Mouse (Mus musculus): ENCODE data around the gene Hmgb1.

Hmgb1 gene

DNA sequence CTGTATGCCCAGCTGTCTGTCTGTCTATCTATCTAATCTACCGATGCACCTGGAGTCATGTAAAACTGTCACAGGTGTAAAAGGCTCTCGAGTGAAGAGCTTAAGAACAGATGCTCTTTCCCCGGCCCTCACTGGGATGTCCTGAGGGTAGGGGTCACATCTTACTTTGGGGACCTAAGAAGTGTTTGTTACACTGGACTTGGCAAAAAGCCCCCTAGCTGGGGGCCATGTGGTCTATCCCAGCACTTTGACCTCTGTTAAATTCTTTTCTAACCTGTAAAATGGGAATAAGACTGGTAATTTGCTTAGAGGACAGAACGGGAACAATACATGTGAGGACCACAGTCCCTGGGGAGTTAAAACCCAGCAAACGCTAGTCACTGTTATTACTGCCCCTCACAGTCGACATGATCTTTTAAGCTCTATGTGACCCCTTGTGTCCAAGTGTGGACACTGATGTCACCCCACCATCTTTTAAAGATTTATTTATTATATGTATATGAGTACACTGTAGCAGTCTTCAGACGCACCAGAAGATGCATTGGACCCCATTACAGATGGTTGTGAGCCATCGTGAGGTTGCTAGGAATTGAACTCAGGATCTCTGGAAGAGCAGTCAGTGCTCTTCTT is 80.1 kb downstream of the Hmgb1 start:
- no peak for DNase-seq (ENCODE audit: low spot score)

DNA sequence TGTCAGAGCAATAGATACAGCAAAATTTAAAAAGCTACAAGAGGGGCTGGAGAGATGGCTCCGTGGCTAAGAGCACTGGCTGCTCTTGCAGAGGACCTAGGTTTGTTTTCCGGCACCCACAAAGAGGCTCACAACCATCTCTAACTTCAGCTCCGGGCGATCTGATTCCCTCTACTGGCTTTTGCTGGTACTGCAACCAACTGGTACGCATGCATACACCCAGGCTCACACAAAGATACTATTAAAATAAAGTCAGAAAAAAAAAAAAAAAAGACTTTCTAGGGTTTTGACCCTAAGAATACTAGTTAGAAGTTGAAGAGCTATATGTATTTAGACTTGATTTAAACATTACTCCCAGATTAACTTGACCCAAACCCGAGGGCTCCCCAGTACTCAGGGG is 82.4 kb downstream of the Hmgb1 start:
- DNase-seq (ENCODE audit: low spot score): no peak

DNA sequence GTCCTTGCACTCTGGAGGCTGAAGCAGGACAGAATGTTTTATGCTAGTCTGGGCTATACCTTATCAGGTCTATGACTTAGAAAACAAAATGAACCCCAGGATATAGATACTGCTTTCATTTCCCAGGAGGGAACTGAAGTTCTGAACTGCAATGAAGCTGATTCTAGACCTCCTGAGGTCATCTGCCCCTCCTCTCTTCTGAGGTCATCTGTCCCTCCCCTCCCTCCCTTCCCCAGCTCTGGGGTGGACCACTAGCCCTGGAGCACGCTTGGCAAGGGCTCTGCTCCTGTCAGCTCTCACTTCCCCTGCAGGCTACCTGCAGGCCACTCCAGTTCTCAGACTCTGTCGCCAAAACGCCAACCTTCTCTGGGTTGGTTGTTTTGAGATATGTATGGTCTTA is 84.2 kb downstream of the Hmgb1 start:
- DNase-seq (ENCODE audit: low spot score): no peak

DNA sequence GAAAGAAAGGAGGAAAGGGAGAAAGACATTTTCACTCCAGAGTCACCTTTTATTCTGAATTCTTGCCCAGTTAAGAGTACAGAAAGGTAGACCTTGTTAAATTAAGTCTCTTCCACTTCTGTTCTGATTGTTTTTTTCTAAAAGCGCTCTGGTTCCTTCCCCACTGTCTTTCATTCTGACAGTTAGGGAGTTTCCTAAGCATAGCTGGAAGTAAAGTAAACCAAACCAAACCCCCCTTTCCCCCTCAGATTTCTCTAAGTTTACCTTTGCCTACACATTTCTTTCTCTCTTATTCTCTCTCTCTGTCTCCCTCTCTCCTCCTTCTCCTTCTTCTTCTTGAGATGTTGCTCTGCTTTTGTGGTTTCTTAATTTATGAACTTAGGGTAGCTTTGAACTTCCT is 85.3 kb downstream of the Hmgb1 start:
- DNase-seq (ENCODE audit: low spot score): no peak

DNA sequence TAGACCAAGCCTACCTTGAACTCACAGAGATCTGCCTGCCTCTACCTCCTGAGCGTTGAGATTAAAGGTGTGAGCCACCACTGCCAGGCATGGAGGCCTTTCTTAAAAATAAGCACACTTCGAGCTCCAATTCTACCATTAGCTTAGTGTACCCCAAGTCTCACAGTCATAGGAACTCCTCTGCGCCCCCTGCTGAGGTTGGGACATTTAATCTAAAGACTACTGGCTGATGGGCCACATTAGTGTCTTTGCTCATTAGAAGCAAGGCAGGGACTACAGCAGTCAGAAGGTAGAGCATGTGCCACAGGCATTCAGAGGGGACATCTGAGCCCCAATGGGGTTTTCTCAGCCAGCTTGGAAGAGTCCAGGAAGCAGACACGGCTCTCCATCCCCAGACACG is 86.4 kb downstream of the Hmgb1 start:
- no peak for DNase-seq (ENCODE audit: low spot score)

DNA sequence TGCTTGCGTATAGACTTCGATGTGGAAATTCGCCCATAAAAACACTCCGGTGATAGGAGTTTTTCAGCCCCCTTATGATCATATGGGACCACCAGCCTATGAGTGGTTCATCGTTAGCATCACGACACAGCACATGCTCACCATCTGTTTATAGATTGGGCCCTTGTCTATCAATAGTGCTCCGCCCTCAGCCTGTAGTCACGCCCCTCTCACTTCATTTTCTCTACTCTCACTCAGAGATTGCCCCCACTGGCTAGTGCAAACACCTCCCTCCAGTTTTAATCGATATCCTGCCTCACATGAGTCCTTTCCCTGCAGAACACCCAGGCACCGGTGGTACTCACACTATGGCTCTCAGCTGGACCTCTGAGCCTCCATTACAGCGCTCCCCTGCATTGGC is 88.0 kb downstream of the Hmgb1 start:
- DNase-seq (ENCODE audit: low spot score): no peak

DNA sequence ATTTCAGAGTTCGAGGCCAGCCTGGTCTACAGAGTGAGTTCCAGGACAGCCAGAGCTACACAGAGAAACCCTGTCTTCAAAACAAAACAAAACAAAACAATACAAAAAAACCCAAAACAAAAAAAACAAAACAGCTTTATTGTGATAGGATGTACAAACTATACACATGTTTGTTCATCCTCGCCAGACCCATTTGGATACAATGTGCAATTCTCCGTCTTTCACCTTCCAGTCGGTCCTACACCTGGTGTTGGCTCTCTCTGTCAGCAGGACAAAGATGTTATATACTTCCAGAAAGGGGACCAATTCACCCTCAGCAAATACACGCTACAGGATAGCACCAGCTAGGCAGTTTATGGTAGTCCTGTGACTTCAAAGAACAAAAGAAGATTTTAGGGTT is 91.4 kb downstream of the Hmgb1 start:
- DNase-seq (ENCODE audit: low spot score): no peak

DNA sequence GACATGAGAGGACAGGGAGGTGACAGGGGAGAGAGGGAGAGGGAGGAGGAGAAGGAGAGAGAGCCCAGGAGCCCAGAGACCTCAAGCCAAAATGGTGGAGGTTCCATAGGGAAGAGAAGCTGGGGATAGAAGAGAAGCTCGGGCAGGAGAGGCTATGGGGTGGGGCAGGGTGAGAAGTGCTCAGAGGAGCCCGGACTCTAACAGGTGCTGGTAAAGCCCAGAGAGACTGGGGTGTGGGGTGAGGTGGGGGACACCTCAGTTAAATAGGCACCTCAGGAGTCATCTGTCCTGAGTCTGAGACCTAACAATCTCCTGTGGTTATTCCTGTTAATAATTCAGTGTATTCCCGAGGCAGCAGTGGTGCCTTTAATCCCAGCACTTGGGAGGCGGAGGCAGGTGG is 91.8 kb downstream of the Hmgb1 start:
- DNase-seq (ENCODE audit: low spot score): no peak

DNA sequence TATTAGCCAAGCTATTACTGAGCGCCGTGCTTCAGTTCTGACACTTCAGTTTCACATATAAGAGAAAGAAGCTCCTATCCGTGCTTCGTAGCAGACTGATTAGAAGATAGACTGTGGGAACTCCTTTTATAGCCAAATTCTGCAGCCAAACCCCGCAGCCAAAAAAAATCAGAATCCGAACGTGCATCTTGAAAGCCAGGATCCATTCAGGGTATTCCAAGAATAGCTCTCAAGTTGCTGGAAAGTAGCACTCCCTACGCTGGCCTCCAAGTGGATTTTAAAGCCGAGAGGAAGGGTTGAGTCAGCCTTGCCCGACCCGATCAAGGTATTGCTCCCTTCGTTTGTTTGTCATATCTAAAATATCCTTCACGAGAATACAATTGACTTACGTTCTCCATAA is 93.0 kb downstream of the Hmgb1 start:
- DNase-seq (ENCODE audit: low spot score): no peak

DNA sequence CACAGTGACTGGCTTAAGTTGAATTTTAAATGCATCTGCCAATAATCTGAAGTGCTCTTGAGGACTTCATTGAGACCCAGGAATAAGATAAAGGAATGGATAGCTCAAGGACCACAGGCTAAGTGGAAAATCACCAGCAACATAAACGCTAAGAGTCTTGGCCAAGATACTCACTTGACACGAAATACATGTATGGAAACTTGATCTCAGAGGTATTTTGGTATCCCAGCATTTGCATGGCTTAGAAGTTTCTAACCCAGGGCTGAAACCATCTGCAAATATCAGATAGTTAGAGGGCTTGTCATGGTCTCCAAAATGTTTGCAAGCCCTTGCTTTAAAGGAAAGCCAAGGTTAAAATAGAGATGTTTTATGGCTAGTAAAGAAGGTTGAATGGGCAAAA is 94.4 kb downstream of the Hmgb1 start:
- DNase-seq (ENCODE audit: low spot score): no peak

DNA sequence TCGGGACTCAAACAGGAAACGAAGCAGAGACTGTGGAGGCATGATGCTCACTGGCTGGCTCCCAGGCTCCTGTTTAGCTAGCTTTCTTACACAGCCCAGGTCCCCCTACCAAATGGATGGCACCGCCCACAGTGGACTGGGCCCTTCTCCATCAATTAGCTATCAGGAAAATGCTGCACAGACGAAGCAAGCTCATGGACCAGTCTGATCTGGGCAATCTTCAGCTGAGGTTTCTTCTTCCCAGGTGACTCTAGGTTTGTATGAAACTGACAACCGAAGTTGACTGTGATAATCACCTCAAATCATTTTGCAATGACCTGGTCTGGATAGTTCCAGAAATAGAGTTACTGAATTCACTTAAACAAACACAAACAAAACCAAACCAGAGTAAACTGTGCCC is 94.8 kb downstream of the Hmgb1 start:
- no peak for DNase-seq (ENCODE audit: low spot score)

DNA sequence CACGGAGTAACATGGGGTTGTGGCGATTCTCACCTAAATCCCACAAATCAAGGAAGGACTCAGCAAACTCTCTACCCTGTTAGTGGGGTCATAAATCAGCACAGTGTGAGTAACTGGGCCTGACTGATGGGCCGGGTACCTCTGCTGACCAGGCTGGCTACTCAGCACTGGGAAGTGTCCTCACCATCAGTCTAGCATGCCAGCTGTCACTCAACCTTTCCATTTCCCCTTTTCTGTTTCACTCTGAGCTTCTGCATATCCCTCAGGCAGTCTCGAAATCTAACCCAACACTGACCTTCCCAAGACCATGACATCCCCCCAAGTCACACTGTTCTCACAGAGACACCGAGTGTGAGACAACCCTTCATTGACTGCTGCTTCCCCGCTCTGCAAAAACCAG is 95.4 kb downstream of the Hmgb1 start:
- DNase-seq (ENCODE audit: low spot score): no peak

DNA sequence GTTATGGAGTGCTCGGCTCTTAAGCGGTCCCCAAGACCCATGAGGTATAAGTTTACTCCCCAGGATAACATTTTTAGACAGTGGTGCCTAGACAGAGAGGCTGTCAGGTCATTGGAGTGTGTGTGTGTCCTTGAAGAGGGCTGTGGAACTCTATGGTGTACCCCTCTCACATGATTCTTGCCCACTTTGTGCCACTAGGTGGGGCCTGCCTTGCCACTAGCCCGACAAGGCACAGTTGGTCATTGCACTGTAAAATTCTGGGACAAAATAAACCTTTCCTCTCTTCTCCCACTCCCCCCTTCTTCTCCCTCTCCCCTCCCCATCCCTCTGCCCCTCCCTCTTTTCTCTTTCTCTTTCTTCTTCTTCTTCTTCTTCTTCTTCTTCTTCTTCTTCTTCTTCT is 96.1 kb downstream of the Hmgb1 start:
- no peak for DNase-seq (ENCODE audit: low spot score)

DNA sequence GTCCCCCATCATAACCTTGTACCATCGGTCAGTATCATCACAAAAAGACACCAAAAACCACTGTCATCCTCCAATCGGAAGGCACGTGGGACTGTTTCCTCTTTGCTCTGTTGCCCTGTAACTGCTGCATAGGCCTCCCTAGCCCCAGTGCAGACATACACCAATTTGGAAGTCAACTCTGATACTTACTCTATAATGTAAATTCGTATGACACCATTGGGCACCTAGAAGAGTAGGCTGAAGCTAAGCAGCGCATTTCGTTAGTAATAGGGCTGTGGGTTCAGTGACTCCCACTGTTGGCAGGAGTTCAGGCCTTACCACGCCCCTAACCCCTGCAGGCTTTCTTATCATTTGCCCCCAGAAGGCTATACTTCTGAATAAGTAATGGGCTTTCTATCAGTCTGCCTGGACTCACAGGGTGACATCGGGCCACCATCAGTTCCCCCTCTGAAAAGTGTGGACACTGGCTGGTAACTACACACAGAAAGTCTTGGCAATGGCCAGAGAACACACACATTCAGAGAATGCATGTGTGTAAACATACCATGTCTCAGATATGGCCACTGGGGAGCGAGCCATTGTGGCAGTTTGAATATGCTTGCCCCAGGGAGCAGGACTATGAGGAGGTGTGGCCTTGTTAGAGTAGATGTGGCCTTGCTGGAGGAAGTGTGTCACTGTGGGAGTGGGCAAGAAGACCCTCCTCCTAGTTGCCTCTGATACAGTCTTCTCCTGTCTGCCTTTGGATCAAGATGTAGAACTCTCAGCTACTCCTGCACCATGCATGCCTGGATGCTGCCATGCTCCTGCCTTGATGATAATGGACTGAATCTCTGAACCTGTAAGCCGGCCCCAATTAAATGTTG is 97.7 kb downstream of the Hmgb1 start:
- DNase-seq (ENCODE audit: low spot score): no peak

DNA sequence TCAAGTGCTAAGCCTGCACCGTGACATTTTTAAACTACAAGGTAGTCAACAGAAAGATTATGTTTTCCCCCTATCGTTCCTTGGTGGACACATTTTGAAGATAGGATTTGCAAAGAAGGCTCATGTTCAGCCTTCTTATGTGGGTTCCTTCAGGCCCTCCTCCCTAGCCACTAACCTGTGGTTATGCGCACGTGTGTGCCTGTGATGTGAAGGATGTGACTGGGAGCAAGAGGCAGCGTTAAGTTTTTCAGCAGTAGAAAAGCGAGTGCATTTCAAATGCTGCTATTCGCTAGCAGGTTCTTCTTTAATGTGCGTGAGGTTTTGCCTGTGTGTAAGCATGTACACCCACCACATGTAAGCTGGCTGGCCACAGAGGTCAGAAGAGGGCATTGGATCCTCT is 103.8 kb downstream of the Hmgb1 start:
- DNase-seq (ENCODE audit: low spot score): no peak

DNA sequence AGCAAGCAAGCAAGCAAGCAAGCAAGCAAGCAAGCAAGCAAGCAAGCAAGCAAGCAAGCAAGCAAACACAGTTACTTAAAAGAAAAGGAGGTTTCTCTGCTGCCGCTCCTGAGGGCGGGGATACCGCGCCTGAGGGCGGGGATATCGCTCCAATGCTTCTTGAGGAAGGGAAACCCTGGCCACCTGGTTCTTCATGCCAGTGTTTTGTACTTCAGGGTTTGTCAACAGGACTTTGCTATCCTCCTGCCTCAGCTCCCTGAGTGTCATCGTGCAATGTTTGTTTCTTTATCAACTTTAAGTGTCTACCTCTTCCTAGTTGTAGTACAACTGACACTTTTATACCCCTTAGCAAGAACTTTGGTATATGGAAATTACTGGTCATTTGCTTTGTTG is 104.5 kb downstream of the Hmgb1 start:
- DNase-seq (ENCODE audit: low spot score): no peak

DNA sequence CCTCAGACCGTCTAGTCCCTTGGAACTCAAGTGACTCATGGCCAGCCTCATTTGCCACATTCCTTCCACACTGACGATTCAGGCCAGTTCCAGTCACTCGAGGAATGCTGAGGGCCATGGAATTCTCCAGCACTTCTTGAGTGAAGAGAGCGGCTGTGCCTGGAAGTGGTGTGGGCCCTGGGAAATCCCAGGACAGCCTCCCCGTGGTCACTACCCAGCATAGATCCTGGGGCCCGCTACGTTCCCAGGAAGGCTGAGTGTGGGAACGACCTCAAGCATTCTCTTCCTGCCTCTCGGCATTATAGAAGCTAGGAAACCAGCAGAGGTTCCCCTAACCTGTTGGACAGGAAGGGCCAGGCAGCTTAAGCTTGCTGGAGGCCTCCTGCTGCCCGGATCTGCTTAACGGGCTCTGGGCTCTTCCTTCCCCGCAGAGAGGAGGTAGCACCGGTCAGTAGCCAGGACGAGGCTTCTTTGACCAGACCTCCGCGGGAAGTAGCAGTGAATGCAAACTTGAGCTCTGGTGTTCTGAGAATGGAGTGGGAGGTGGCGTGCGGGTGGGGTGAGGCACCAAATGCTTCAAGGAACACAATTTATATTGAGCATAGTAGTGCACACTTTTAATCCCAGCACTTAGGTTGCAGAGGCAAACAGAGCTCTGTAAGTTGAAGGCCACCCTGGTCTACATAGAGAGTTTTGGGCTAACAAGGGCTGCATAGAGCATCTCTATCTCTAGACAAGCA is 105.1 kb downstream of the Hmgb1 start:
- peak; percentile 20 for DNase-seq (ENCODE audit: low spot score)

DNA sequence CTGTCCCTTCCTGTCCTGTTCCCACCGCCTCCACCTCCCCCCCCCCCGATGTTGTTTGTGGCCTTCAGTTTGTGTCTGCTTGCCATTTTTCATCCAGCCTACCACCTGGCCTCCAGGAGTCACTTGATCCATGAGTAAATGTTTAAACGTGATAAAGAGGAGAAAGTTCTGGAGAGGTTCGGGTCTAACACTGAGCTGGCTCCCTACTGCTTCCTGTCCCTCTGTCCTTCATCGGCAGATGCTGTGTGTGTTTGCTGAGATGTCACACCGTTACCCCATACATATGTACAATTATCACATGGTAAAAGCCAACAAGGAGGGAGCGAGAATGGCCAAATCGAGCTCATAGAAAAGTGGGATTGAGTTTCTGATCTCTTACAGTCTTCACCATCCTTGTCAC is 107.2 kb downstream of the Hmgb1 start:
- no peak for DNase-seq (ENCODE audit: low spot score)

DNA sequence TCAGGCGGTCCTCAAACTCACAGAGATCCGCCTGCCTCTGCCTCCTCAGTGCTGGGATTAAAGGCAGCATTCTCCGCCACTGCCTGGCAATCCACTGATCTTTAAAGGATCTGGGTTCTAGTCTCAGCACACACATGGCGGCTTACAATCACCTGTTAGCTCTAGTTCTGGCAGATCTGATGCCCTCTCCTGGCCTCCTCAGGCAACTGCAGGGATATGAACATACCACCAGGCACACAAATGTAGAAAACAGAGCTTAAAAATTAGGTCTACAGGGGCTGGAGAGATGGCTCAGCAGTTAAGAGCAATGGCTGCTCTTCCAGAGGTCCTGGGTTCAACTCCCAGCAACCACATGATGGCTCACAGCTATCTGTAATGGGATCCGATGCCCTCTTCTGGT is 112.7 kb downstream of the Hmgb1 start:
- DNase-seq (ENCODE audit: low spot score): no peak

DNA sequence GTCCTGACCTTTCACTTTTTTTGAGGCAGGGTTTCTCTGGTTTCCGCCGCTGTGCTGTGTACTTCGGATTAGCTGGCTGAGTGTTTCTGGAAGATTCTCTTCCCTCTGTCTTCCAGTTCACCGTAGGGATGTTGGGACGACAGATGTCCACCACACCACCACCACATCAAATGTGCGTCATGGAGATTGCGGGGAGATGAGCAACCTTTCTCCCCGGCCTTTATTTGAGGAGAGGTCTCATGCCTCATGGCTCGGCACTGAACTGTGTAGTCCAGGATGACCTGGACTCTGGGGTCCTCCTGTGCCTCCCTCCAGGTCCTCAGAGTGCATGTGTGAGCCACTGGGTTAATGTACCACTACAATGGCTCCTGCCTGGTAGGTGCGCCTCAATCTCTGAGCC is 115.5 kb downstream of the Hmgb1 start:
- no peak for DNase-seq (ENCODE audit: low spot score)

DNA sequence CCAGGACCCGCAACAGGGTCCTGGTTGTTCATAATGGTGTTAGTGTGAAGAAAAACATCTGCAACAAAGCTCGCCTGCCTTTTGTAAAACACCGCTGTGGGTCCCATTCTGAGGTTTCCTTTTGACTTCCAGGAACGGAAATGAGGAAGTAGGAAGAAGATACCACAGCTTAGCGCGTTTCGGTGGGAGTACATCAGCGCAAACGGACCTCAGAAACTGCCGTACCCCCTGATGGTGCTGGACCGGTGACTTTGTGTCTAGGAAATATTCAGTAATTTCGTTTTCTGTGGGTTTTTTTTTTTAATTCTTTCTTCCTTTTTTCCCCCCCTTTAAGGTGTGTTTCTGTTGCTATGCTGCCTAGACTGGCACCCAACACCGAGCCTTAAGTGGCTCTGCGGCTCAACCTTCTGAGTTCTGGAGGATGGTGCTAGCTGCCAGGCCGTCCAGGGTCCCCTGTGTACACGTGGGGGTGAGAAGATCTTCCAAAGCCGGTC is 116.0 kb downstream of the Hmgb1 start:
- DNase-seq (ENCODE audit: low spot score): no peak

DNA sequence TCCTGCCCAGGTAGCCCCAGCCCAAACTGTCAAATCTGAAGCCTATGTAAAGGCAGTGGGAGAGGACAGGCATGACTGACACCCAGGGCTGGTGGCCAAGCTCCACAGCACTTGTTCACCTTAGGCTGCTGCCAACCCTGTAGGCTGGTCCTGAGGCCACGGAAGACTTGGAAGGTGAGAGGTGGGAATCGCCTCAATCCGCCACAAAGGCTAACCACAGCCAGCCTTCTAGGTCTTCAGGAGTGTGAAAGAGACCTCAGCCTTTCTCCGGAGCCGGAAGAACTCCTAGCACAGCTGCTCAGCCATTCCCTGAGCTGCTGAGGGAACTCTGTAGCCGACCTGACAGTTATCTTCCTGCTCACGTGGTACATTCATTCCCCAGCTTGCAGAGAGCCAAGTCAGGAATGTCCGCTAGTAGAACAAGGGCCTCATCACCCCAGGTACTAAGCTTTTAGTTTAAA is 116.8 kb downstream of the Hmgb1 start:
- no peak for DNase-seq (ENCODE audit: low spot score)

DNA sequence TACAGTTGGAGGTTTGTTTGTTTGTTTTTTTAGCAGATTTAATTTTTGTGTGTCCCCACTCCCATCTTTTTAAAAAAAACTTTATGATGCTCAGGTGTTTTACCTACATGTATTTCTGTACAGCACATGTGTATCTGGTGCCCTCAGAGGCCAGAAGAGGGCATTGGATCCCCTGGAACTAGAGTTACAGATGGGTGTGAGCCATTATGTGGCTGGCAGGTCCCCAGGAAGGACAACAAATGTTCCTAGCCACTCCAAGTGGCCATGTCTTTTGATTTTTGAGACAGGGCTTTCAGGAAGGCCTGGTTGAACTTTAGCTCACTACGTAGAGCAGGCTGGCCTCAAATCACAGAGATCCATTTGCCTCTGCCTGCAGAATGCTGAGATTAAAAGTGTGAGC is 121.5 kb downstream of the Hmgb1 start:
- DNase-seq (ENCODE audit: low spot score): no peak

Data from retina, embryonic 14.5 days (tissue).